Mouse (Mus musculus) kidney, embryonic 14.5 days (tissue): ENCODE data around the gene Cfap97d1. TPM values are rescaled to one million over a fixed set of nuclear protein-coding genes. Genes with fewer than 3 reads are reported as not detected.

Experiments used
- ATAC-seq: fragments of 200-750 bp; cut with Nextera tagmentation; 2 replicates; pipeline ENCODE4 v1.8.0; 2017; ENCODE audit warnings: moderate number of reproducible peaks, mild to moderate bottlenecking, moderate TSS enrichment, moderate library complexity; ENCODE audit not compliant: low FRiP score, low TSS enrichment
- H3K27ac ChIP-seq: fragments of 300-500 bp; sonication (generic); 2 replicates; pipeline ENCODE4 v1.5.1; 2014; ENCODE audit warnings: low read depth, mild to moderate bottlenecking, low read length, moderate library complexity, mixed read lengths
- H3K27me3 ChIP-seq: fragments of 300-500 bp; sonication (generic); 2 replicates; pipeline ENCODE4 v1.6.1; 2014; ENCODE audit warnings: mild to moderate bottlenecking, low read length; ENCODE audit not compliant: control insufficient read depth, insufficient read depth
- H3K36me3 ChIP-seq: fragments of 300-500 bp; sonication (generic); 2 replicates; pipeline ENCODE4 v1.6.1; 2014; ENCODE audit warnings: low read length, mixed read lengths; ENCODE audit not compliant: control insufficient read depth, insufficient read depth
- H3K4me1 ChIP-seq: fragments of 300-500 bp; sonication (generic); 2 replicates; pipeline ENCODE4 v1.6.1; 2014; ENCODE audit warnings: low read length, mixed read lengths; ENCODE audit not compliant: control insufficient read depth, insufficient read depth
- H3K4me2 ChIP-seq: fragments of 300-500 bp; sonication (generic); replicated peaks from 2 replicates; pipeline ENCODE4 v1.6.1; 2014; ENCODE audit warnings: low read depth, mild to moderate bottlenecking, low read length
- H3K4me3 ChIP-seq: fragments of 300-500 bp; sonication (generic); 2 replicates; pipeline ENCODE4 v1.5.1; 2014; ENCODE audit warnings: mild to moderate bottlenecking, low read length
- H3K9ac ChIP-seq: fragments of 300-500 bp; sonication (generic); 2 replicates; pipeline ENCODE4 v1.6.1; 2014; ENCODE audit warnings: low read depth, mild to moderate bottlenecking, low read length, moderate library complexity
- H3K9me3 ChIP-seq: fragments of 300-500 bp; sonication (generic); 2 replicates; pipeline ENCODE4 v1.6.1; 2016; ENCODE audit warnings: low read length; ENCODE audit not compliant: control insufficient read depth
- WGBS: fragments of 180-500 bp; shearing (Covaris S2); extraction: QIAGEN DNeasy Blood & Tissue Kit; methylation state at CpG from one replicate; pipeline ENCODE4 v1.1.7; 2014; 5-methylcytosine and 5-hydroxymethylcytosine counted together
- polyA plus RNA-seq: library from polyadenylated mRNA; unstranded; fragments of >200 nt; fragmentation: Nextera tagmentation; extraction: Ambion mirVana; gene quantifications from 2 replicates; pipeline ENCODE4 v1.2.1, GENCODE M21; 2014

The Cfap97d1 gene
- polyA plus RNA-seq, 1 experiment from 2014 or later: not detected

DNA sequence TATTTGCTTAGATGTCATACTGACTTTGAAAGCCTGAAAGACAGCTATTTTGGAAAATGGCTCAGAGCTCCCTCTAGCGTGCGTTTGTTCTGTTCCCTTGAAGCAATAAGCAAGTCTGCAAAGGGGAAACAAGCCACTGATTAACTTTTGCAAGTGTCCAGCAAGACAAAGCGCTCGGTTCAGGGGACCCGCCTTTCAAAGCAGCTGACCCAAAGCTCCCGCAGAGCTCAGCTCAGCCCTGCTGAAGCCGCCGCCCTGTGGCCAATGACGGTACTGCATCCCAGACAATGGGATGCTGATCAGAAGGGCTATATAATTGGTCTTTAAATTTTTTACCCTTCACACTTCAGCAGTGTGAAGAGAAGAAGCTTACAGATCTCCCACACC is 56.1 kb downstream of the Cfap97d1 start:
- peaks cover 4% of the 10 kb centered on the region for H3K9me3 ChIP-seq
- peak; percentile 89 for ATAC-seq
- H3K36me3 ChIP-seq: no peaks in the 10 kb centered on the region
- WGBS: under 1% methylated on average over 9 of the region's 9 CpGs
- H3K9ac ChIP-seq: no peak overlapping the region
- no peak overlapping the region for H3K27ac ChIP-seq
- H3K4me2 ChIP-seq: no peak overlapping the region
- no peaks in the 10 kb centered on the region; the same call in 1 of the 2 replicates for H3K27me3 ChIP-seq
- no peak overlapping the region for H3K4me3 ChIP-seq
- peaks cover 5% of the 10 kb centered on the region; the same call in 1 of the 2 replicates for H3K4me1 ChIP-seq

DNA sequence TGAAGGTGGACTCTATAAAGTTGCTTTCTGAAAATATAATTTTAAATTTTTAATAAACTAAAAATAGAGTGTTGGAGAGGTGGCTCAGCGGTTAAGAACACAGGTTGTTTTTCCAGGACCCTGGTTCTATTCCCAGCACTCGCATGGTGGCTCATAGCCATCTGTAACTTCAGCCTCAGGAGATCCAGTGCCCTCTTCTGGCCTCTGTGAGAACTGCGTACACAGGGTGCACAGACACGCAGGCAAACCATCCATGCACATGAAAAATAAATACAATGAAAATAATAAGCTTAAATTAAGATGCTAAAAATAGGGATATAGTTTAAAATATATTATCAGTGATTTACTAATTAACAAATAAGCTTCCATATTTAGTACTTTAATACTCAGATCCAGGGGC is 56.6 kb downstream of the Cfap97d1 start:
- no peak overlapping the region for H3K4me3 ChIP-seq
- H3K27me3 ChIP-seq: no peaks in the 10 kb centered on the region; the same call in 1 of the 2 replicates
- H3K9ac ChIP-seq: no peak overlapping the region
- H3K4me1 ChIP-seq: peaks cover 5% of the 10 kb centered on the region; the same call in 1 of the 2 replicates
- 77% methylated on average over 4 of the region's 4 CpGs for WGBS
- H3K27ac ChIP-seq: no peak overlapping the region
- ATAC-seq: no peak
- no peak overlapping the region for H3K4me2 ChIP-seq
- no peaks in the 10 kb centered on the region for H3K36me3 ChIP-seq
- peaks cover 9% of the 10 kb centered on the region for H3K9me3 ChIP-seq

DNA sequence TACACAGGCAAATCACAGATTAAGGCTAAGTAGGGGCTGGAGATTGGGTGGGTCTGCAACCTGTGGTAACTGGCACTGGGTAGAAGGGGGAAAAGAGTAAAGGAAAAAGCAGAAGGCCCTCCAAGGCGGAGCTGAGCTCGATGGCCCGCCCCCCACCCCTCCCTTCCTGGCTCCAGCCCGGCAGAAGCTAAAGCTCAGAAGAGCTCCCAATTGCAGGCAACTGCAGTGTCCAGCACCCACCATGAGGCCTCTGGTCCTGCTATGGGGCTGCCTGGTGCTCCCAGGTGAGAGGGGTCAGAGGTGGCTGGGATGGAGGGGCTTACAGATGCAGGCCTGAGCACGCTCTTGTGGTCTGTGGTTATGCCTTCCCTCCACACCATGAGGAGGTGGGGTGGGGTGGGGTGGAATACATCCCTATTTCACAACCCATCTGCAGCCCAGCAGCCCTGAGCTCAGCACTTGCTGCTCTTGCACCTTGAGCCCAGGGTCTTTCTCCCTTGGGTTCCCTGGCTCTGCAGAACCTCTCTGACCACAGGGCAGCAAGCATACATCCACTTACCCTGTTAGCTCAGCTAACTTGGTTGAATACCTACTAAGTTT is 57.4 kb downstream of the Cfap97d1 start, which contains the start of gene Cd300lg:
TSS of gene Cd300lg (plus strand) at position 160 of the 600 bp plus-strand sequence.
- Histone ChIP-seq H3K4me1 (peaks cover 5% of the 10 kb centered on the region; the same call in 1 of the 2 replicates), H3K36me3 (no peaks in the 10 kb centered on the region), H3K9ac (no peak within 1 kb of the TSS), H3K27ac (no peak within 1 kb of the TSS), H3K9me3 (peaks cover 13% of the 10 kb centered on the region), H3K27me3 (no peaks in the 10 kb centered on the region; the same call in 1 of the 2 replicates), H3K4me3 (no peak within 1 kb of the TSS), H3K4me2 (no peak within 1 kb of the TSS)
- WGBS: 58% methylated on average over 5 of the region's 5 CpGs
- no peak for ATAC-seq

Other genes with a start within 250 kb of the Cfap97d1 start
- gene Etv4, start 198.9 kb upstream of the Cfap97d1 start, polyA plus RNA-seq: 47.9 and 52.9 TPM in 2 replicates
- 12.7 and 15.6 TPM in 2 replicates for gene Meox1, start 89.9 kb upstream of the Cfap97d1 start, polyA plus RNA-seq
- gene Sost, start 17.3 kb upstream of the Cfap97d1 start, polyA plus RNA-seq: 0.09 and 0.73 TPM in 2 replicates
- 23.3 and 25.3 TPM in 2 replicates for gene Dusp3, start 2.7 kb downstream of the Cfap97d1 start, polyA plus RNA-seq
- 5.1 and 8.4 TPM in 2 replicates for gene Mpp3, start 44.2 kb downstream of the Cfap97d1 start, polyA plus RNA-seq
- 0.38 and 0.43 TPM in 2 replicates for gene Cd300lg, start 57.2 kb downstream of the Cfap97d1 start, polyA plus RNA-seq
- 6.9 and 10.3 TPM in 2 replicates for gene Mpp2, start 104.2 kb downstream of the Cfap97d1 start, polyA plus RNA-seq
- not detected in 2 replicates for gene Ppy, start 117.0 kb downstream of the Cfap97d1 start, polyA plus RNA-seq
- not detected in 2 replicates for gene Pyy, start 123.6 kb downstream of the Cfap97d1 start, polyA plus RNA-seq
- 0.09 TPM in 1 of 2 replicates, not detected in the other for gene Nags, start 161.2 kb downstream of the Cfap97d1 start, polyA plus RNA-seq
- 26.5 and 28.2 TPM in 2 replicates for gene Tmem101, start 172.1 kb downstream of the Cfap97d1 start, polyA plus RNA-seq
- gene Lsm12, start 201.0 kb downstream of the Cfap97d1 start, polyA plus RNA-seq: 93.9 and 106 TPM in 2 replicates
- gene G6pc3, start 205.3 kb downstream of the Cfap97d1 start, polyA plus RNA-seq: 42.5 and 50.6 TPM in 2 replicates
- gene Hdac5, start 245.9 kb downstream of the Cfap97d1 start, polyA plus RNA-seq: 21.6 and 29.1 TPM in 2 replicates